Mouse (Mus musculus) limb, embryonic 11.5 days (tissue): ENCODE results near the gene Prph2. TPM values are rescaled to one million over a fixed set of nuclear protein-coding genes. Genes with fewer than 3 reads are reported as not detected.
A peak's percentile ranks its signal among the peaks of the same experiment; 100 is the strongest.

Experiments used
- ATAC-seq: fragments of 200-750 bp; cut with Nextera tagmentation; 2 replicates; pipeline ENCODE4 v1.8.0; 2017; ENCODE audit warnings: low read depth; ENCODE audit not compliant: insufficient number of reproducible peaks, low FRiP score, low TSS enrichment
- DNase-seq: peaks from one replicate; pipeline ENCODE4 v3.0.0-alpha.2; 2015; ENCODE audit warnings: low spot score
- H3K27ac ChIP-seq: fragments of 300-500 bp; sonication (generic); replicated peaks from 2 replicates; pipeline ENCODE4 v1.5.1; 2014; ENCODE audit warnings: low read depth, mild to moderate bottlenecking, low read length
- H3K27me3 ChIP-seq: fragments of 300-500 bp; sonication (generic); 2 replicates; pipeline ENCODE4 v1.6.1; 2014; ENCODE audit warnings: mild to moderate bottlenecking, low read length, mixed read lengths; ENCODE audit not compliant: control insufficient read depth, insufficient read depth
- H3K36me3 ChIP-seq: fragments of 300-500 bp; sonication (generic); 2 replicates; pipeline ENCODE4 v1.6.1; 2014; ENCODE audit warnings: mild to moderate bottlenecking, low read length, moderate library complexity, mixed read lengths; ENCODE audit not compliant: control insufficient read depth, insufficient read depth
- H3K4me1 ChIP-seq: fragments of 300-500 bp; sonication (generic); 2 replicates; pipeline ENCODE4 v1.6.1; 2014; ENCODE audit warnings: low read length, mixed read lengths; ENCODE audit not compliant: control insufficient read depth, insufficient read depth
- H3K4me2 ChIP-seq: fragments of 300-500 bp; sonication (generic); 2 replicates; pipeline ENCODE4 v1.6.1; 2014; ENCODE audit warnings: low read depth, mild to moderate bottlenecking, moderate library complexity; ENCODE audit not compliant: severe bottlenecking
- H3K4me3 ChIP-seq: fragments of 300-500 bp; sonication (generic); 2 replicates; pipeline ENCODE4 v1.5.1; 2014; ENCODE audit warnings: low read depth, low read length
- H3K9ac ChIP-seq: fragments of 300-500 bp; sonication (generic); 2 replicates; pipeline ENCODE4 v1.6.1; 2014; ENCODE audit warnings: mild to moderate bottlenecking, low read length
- H3K9me3 ChIP-seq: fragments of 300-500 bp; sonication (generic); 2 replicates; pipeline ENCODE4 v1.6.1; 2016; ENCODE audit warnings: low read length; ENCODE audit not compliant: control insufficient read depth
- WGBS: fragments of 180-500 bp; shearing (Covaris S2); extraction: QIAGEN DNeasy Blood & Tissue Kit; methylation state at CpG from one replicate; pipeline ENCODE4 v1.1.7; 2014; 5-methylcytosine and 5-hydroxymethylcytosine counted together
- polyA plus RNA-seq: library from polyadenylated mRNA; unstranded; fragments of >200 nt; fragmentation: Nextera tagmentation; extraction: Ambion mirVana; gene quantifications from 2 replicates; pipeline ENCODE4 v1.2.1, GENCODE M21; 2014

Gene Prph2
- polyA plus RNA-seq, 1 experiment from 2014 or later = not detected

- H3K4me2 ChIP-seq = no peak overlapping the region
- no peaks in the 10 kb centered on the region for H3K4me1 ChIP-seq
- no peaks in the 10 kb centered on the region for H3K27me3 ChIP-seq
- H3K9ac ChIP-seq = no peak overlapping the region
- H3K36me3 ChIP-seq = no peaks in the 10 kb centered on the region
- DNase-seq (peak; percentile 55), ATAC-seq (no peak)
- H3K9me3 ChIP-seq = no peaks in the 10 kb centered on the region
- 39% methylated on average over 8 of the region's 8 CpGs for WGBS
- no peak overlapping the region for H3K4me3 ChIP-seq
- 0 out of 2 replicates have a peak overlapping the region, but pooled peaks have one; percentile 2 for H3K27ac ChIP-seq
Measured at GRCm38 (mm10) chr17:46876371-46876950, 33.8 kb upstream of the Prph2 start.

- Histone ChIP-seq H3K4me3 (no peak overlapping the region), H3K9ac (no peak overlapping the region), H3K9me3 (no peaks in the 10 kb centered on the region), H3K4me2 (no peak overlapping the region), H3K36me3 (no peaks in the 10 kb centered on the region), H3K27ac (no peak overlapping the region), H3K27me3 (no peaks in the 10 kb centered on the region), H3K4me1 (no peaks in the 10 kb centered on the region)
- 84% methylated on average over 5 of the region's 5 CpGs for WGBS
- no peak for ATAC-seq
- DNase-seq = no peak
Measured at GRCm38 (mm10) chr17:46877061-46877460, 33.2 kb upstream of the Prph2 start.

GRCm38 (mm10) chr17:46879841-46880311 lies 30.4 kb upstream of the Prph2 start:
- ATAC-seq = no peak

DNA sequence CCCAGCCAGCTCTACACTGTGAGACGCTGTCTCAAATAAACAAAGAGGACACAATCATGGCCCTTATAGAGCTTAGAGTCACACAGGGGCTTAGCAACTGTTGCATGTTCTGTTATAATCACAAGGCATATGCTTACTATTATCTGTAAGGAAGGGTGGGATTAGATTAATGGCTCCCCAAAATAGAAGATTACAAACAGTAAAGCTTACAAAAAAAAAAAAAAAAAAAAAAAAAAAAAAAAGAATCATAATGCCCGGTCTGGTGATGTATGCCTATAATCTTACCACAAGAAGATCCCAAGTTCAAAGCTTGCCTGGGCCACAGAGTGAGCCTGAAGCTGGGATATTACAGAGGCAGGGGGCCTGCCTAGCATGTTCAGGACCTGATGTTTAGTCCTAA lies 29.9 kb upstream of the Prph2 start:
- 87% methylated on average over 2 of the region's 2 CpGs for WGBS
- DNase-seq (no peak), ATAC-seq (no peak)
- Histone ChIP-seq H3K4me3 (no peak overlapping the region), H3K4me1 (no peaks in the 10 kb centered on the region), H3K27ac (no peak overlapping the region), H3K27me3 (no peaks in the 10 kb centered on the region), H3K36me3 (no peaks in the 10 kb centered on the region), H3K4me2 (no peak overlapping the region), H3K9ac (no peak overlapping the region), H3K9me3 (no peaks in the 10 kb centered on the region)

More at GRCm38 (mm10) chr17:46879841-46880311, 30.4 kb upstream of the Prph2 start:
- no peaks in the 10 kb centered on the region for H3K4me1 ChIP-seq
- H3K27ac ChIP-seq = no peak overlapping the region
- H3K4me3 ChIP-seq = no peak overlapping the region
- H3K4me2 ChIP-seq = no peak overlapping the region
- DNase-seq = no peak
- no peaks in the 10 kb centered on the region for H3K27me3 ChIP-seq
- H3K9ac ChIP-seq = no peak overlapping the region
- H3K9me3 ChIP-seq = no peaks in the 10 kb centered on the region
- WGBS = 66% methylated on average over 14 of the region's 14 CpGs
- no peaks in the 10 kb centered on the region for H3K36me3 ChIP-seq

DNA sequence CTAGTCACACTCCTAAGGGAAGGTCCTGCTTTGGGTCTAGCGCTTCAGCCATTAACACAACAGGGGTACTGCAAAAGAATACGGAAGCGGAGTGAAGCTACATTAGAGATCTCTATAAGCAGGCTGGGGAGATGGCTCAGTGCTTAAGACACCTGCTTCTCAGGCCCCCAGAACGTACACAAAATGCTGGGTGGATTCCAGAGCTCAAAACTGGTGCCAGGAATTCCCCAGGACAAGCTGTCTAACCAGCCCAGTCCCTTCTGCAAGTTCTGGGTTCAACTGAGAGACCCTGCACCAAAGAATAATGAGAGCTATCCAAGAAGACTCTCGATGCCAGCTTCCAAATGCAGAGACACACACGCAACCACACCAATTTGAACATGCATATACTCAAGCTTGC lies 28.5 kb upstream of the Prph2 start:
- H3K27ac ChIP-seq = no peak overlapping the region
- DNase-seq (no peak), ATAC-seq (no peak)
- no peaks in the 10 kb centered on the region for H3K27me3 ChIP-seq
- no peak overlapping the region for H3K4me2 ChIP-seq
- H3K9ac ChIP-seq = no peak overlapping the region
- 87% methylated on average over 6 of the region's 6 CpGs for WGBS
- H3K4me3 ChIP-seq = no peak overlapping the region
- no peaks in the 10 kb centered on the region for H3K36me3 ChIP-seq
- no peaks in the 10 kb centered on the region for H3K9me3 ChIP-seq
- no peaks in the 10 kb centered on the region for H3K4me1 ChIP-seq

DNA sequence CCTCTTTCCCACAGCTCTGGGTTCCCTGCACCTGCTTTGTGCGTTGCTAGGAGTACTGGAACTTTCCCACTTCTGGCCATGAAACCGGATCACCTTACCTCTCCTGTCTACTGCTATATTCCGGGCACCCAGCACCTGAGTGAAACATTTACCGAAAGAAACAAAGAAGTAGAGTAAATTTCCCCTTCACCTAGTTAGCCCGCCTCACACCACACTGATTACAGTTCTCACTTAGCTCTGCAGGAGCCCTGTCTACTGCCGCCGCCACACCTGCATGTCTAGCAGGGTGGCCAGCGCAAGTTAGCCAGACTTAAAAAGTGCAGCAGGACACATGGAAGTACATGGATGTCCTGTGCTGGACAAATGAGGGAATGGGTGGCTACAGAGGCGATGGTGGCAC lies 27.2 kb upstream of the Prph2 start:
- Histone ChIP-seq H3K9ac (no peak overlapping the region), H3K27ac (no peak overlapping the region), H3K4me1 (no peaks in the 10 kb centered on the region), H3K27me3 (no peaks in the 10 kb centered on the region), H3K36me3 (no peaks in the 10 kb centered on the region), H3K9me3 (no peaks in the 10 kb centered on the region), H3K4me2 (no peak overlapping the region), H3K4me3 (no peak overlapping the region)
- DNase-seq (no peak), ATAC-seq (no peak)
- 87% methylated on average over 9 of the region's 9 CpGs for WGBS

GRCm38 (mm10) chr17:46884766-46885165 lies 25.5 kb upstream of the Prph2 start:
- Histone ChIP-seq H3K9ac (no peak overlapping the region), H3K9me3 (no peaks in the 10 kb centered on the region), H3K4me1 (0 out of 2 replicates have a peak, but pooled peaks cover 3% of the 10 kb centered on the region), H3K4me3 (no peak overlapping the region), H3K27me3 (no peaks in the 10 kb centered on the region), H3K36me3 (no peaks in the 10 kb centered on the region), H3K4me2 (no peak overlapping the region), H3K27ac (no peak overlapping the region)
- ATAC-seq (no peak), DNase-seq (no peak)
- WGBS = 96% methylated on average over 6 of the region's 6 CpGs

GRCm38 (mm10) chr17:46885218-46885909 lies 24.9 kb upstream of the Prph2 start:
- 84% methylated on average over 11 of the region's 11 CpGs for WGBS
- Histone ChIP-seq H3K9ac (no peak overlapping the region), H3K4me1 (0 out of 2 replicates have a peak, but pooled peaks cover 3% of the 10 kb centered on the region), H3K9me3 (no peaks in the 10 kb centered on the region), H3K4me3 (no peak overlapping the region), H3K36me3 (no peaks in the 10 kb centered on the region), H3K4me2 (no peak overlapping the region), H3K27me3 (no peaks in the 10 kb centered on the region), H3K27ac (no peak overlapping the region)
- ATAC-seq (no peak), DNase-seq (no peak)
